Mouse (Mus musculus): ENCODE measurements at regions not wholly inside any gene's neighbourhood (a gene's known extent, or its start where the extent isn't known, plus 50 kb on each side); places are given as distances from the start of the nearest gene placed in this dataset.

GRCm38 (mm10) chrX:11486588-11486987 lies 159.0 kb downstream of the H2al1j start:
- Histone ChIP-seq H3K36me3 (ENCODE audit: control insufficient read depth, insufficient read depth, low read length) (no peaks in the 10 kb centered on the region), H3K27ac (ENCODE audit: control insufficient read depth, insufficient read depth, low read depth, low read length) (no peak overlapping the region), H3K4me1 (ENCODE audit: control insufficient read depth, insufficient read depth, low read length) (no peaks in the 10 kb centered on the region), H3K4me3 (ENCODE audit: control insufficient read depth, low read depth, low read length) (no peak overlapping the region), H3K27me3 (ENCODE audit: control insufficient read depth, insufficient read depth, low read length) (no peaks in the 10 kb centered on the region)
- TF ChIP-seq POLR2A (IDR thresholded peaks at IDR 0.05; ENCODE audit: control insufficient read depth, low read depth, low read length) (no peak), CTCF (IDR thresholded peaks at IDR 0.05; ENCODE audit: control insufficient read depth, insufficient read depth, insufficient replicate concordance, low read depth, low read length) (no peak)

- no peak overlapping the region for H3K27ac ChIP-seq (ENCODE audit: control insufficient read depth, insufficient read depth, low read depth, low read length)
- H3K4me1 ChIP-seq (ENCODE audit: control insufficient read depth, insufficient read depth, low read length) = no peaks in the 10 kb centered on the region
- no peak for TF ChIP-seq POLR2A (IDR thresholded peaks at IDR 0.05; ENCODE audit: control insufficient read depth, low read depth, low read length)
- TF ChIP-seq CTCF (IDR thresholded peaks at IDR 0.05; ENCODE audit: control insufficient read depth, insufficient read depth, insufficient replicate concordance, low read depth, low read length) = no peak
- H3K36me3 ChIP-seq (ENCODE audit: control insufficient read depth, insufficient read depth, low read length) = no peaks in the 10 kb centered on the region
- no peaks in the 10 kb centered on the region for H3K27me3 ChIP-seq (ENCODE audit: control insufficient read depth, insufficient read depth, low read length)
- no peak overlapping the region for H3K4me3 ChIP-seq (ENCODE audit: control insufficient read depth, low read depth, low read length)
Measured at GRCm38 (mm10) chrX:11487876-11488275, 160.3 kb downstream of the H2al1j start.

- no peak for TF ChIP-seq CTCF (IDR thresholded peaks at IDR 0.05; ENCODE audit: control insufficient read depth, insufficient read depth, insufficient replicate concordance, low read depth, low read length)
- no peaks in the 10 kb centered on the region for H3K4me1 ChIP-seq (ENCODE audit: control insufficient read depth, insufficient read depth, low read length)
- no peak overlapping the region for H3K4me3 ChIP-seq (ENCODE audit: control insufficient read depth, low read depth, low read length)
- H3K27me3 ChIP-seq (ENCODE audit: control insufficient read depth, insufficient read depth, low read length) = no peaks in the 10 kb centered on the region
- H3K36me3 ChIP-seq (ENCODE audit: control insufficient read depth, insufficient read depth, low read length) = no peaks in the 10 kb centered on the region
- no peak overlapping the region for H3K27ac ChIP-seq (ENCODE audit: control insufficient read depth, insufficient read depth, low read depth, low read length)
Measured at GRCm38 (mm10) chrX:11490146-11490693, 162.6 kb downstream of the H2al1j start.

- Histone ChIP-seq H3K4me1 (ENCODE audit: control insufficient read depth, insufficient read depth, low read length) (no peaks in the 10 kb centered on the region), H3K27ac (ENCODE audit: control insufficient read depth, insufficient read depth, low read depth, low read length) (no peak overlapping the region), H3K4me3 (ENCODE audit: control insufficient read depth, low read depth, low read length) (no peak overlapping the region), H3K36me3 (ENCODE audit: control insufficient read depth, insufficient read depth, low read length) (no peaks in the 10 kb centered on the region), H3K27me3 (ENCODE audit: control insufficient read depth, insufficient read depth, low read length) (no peaks in the 10 kb centered on the region)
- TF ChIP-seq POLR2A (IDR thresholded peaks at IDR 0.05; ENCODE audit: control insufficient read depth, low read depth, low read length) = no peak
- no peak for TF ChIP-seq CTCF (IDR thresholded peaks at IDR 0.05; ENCODE audit: control insufficient read depth, insufficient read depth, insufficient replicate concordance, low read depth, low read length)
Measured at GRCm38 (mm10) chrX:11491235-11491634, 163.6 kb downstream of the H2al1j start.

- no peaks in the 10 kb centered on the region for H3K36me3 ChIP-seq (ENCODE audit: control insufficient read depth, insufficient read depth, low read length)
- H3K27me3 ChIP-seq (ENCODE audit: control insufficient read depth, insufficient read depth, low read length) = no peaks in the 10 kb centered on the region
- no peaks in the 10 kb centered on the region for H3K4me1 ChIP-seq (ENCODE audit: control insufficient read depth, insufficient read depth, low read length)
- H3K4me3 ChIP-seq (ENCODE audit: control insufficient read depth, low read depth, low read length) = no peak overlapping the region
- TF ChIP-seq POLR2A (IDR thresholded peaks at IDR 0.05; ENCODE audit: control insufficient read depth, low read depth, low read length) (no peak), CTCF (IDR thresholded peaks at IDR 0.05; ENCODE audit: control insufficient read depth, insufficient read depth, insufficient replicate concordance, low read depth, low read length) (no peak)
- no peak overlapping the region for H3K27ac ChIP-seq (ENCODE audit: control insufficient read depth, insufficient read depth, low read depth, low read length)
Measured at GRCm38 (mm10) chrX:11491676-11492391, 164.2 kb downstream of the H2al1j start.

GRCm38 (mm10) chrX:11493526-11494245 lies 166.1 kb downstream of the H2al1j start:
- H3K27ac ChIP-seq (ENCODE audit: control insufficient read depth, insufficient read depth, low read depth, low read length) = no peak overlapping the region
- no peak overlapping the region for H3K4me3 ChIP-seq (ENCODE audit: control insufficient read depth, low read depth, low read length)
- no peaks in the 10 kb centered on the region for H3K27me3 ChIP-seq (ENCODE audit: control insufficient read depth, insufficient read depth, low read length)
- no peak for TF ChIP-seq POLR2A (IDR thresholded peaks at IDR 0.05; ENCODE audit: control insufficient read depth, low read depth, low read length)
- no peak for TF ChIP-seq CTCF (IDR thresholded peaks at IDR 0.05; ENCODE audit: control insufficient read depth, insufficient read depth, insufficient replicate concordance, low read depth, low read length)
- H3K36me3 ChIP-seq (ENCODE audit: control insufficient read depth, insufficient read depth, low read length) = no peaks in the 10 kb centered on the region
- H3K4me1 ChIP-seq (ENCODE audit: control insufficient read depth, insufficient read depth, low read length) = no peaks in the 10 kb centered on the region

- Histone ChIP-seq H3K27ac (ENCODE audit: control insufficient read depth, insufficient read depth, low read depth, low read length) (no peak overlapping the region), H3K4me1 (ENCODE audit: control insufficient read depth, insufficient read depth, low read length) (no peaks in the 10 kb centered on the region), H3K4me3 (ENCODE audit: control insufficient read depth, low read depth, low read length) (no peak overlapping the region), H3K27me3 (ENCODE audit: control insufficient read depth, insufficient read depth, low read length) (no peaks in the 10 kb centered on the region), H3K36me3 (ENCODE audit: control insufficient read depth, insufficient read depth, low read length) (no peaks in the 10 kb centered on the region)
- TF ChIP-seq POLR2A (IDR thresholded peaks at IDR 0.05; ENCODE audit: control insufficient read depth, low read depth, low read length) = no peak
- TF ChIP-seq CTCF (IDR thresholded peaks at IDR 0.05; ENCODE audit: control insufficient read depth, insufficient read depth, insufficient replicate concordance, low read depth, low read length) = no peak
Measured at GRCm38 (mm10) chrX:11494246-11494630, 166.6 kb downstream of the H2al1j start.

All from testis, adult 2 months (tissue).